Comparison of ENCODE assay signal across 9 mouse cellular contexts in the genomic region with DNA sequence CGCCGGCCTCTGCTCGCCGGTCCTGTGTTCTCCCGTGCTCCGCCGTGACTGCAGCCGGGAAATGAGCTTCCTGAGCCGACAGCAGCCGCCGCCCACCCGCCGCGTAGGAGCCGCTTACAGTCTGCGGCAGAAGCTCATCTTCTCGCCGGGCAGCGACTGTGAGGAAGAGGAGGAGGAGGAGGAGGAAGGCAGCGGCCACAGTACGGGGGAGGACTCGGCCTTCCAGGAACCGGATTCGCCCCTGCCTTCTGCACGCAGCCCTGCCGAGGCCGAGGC. TPM values are rescaled to one million over a fixed set of nuclear protein-coding genes. Genes with fewer than 3 reads are reported as not detected.
DNase-seq lines count a peak whose midpoint lies in the region; ATAC-seq and TF ChIP-seq lines count a peak whose summit lies in the region.
"Had no signal": no experiment of that assay in that cellular context is flagged by ENCODE, and none has a peak within 500 bp of the region (broad histone marks: within the 10 kb centered on the region; RNA-seq: fewer than 3 reads in every experiment).

No protein-coding gene starts in this region.

- TF ChIP-seq CTCF in C2C12 (IDR thresholded peaks at IDR 0.05; ENCODE audit: control insufficient read depth, insufficient read depth, insufficient read length): no peak

- 0% methylated on average over 27 of the region's 27 CpGs for WGBS in heart, embryonic 15.5 days
- under 1% methylated on average over 27 of the region's 27 CpGs for WGBS in embryonic facial prominence, embryonic 15.5 days
- under 1% methylated on average over 22 of the region's 27 CpGs for WGBS in limb, embryonic 12.5 days
- WGBS in stomach, embryonic 14.5 days: under 1% methylated on average over 27 of the region's 27 CpGs

- H3K4me3 ChIP-seq in heart, embryonic 15.5 days: peak overlapping the region; percentile 98
- peak overlapping the region; percentile 78 for H3K4me3 ChIP-seq in C2C12 (ENCODE audit: insufficient read depth, poor library complexity, severe bottlenecking)
- peak overlapping the region; percentile 98 for H3K4me3 ChIP-seq in embryonic facial prominence, embryonic 15.5 days (replicated peaks)
- peak overlapping the region; percentile 97 for H3K4me3 ChIP-seq in limb, embryonic 12.5 days (replicated peaks)
- peak overlapping the region; percentile 97 for H3K4me3 ChIP-seq in stomach, embryonic 14.5 days (ENCODE audit: low read depth, low read length)

- peak overlapping the region; percentile 98 for H3K27ac ChIP-seq in heart, embryonic 15.5 days
- peak overlapping the region; percentile 94 for H3K27ac ChIP-seq in embryonic facial prominence, embryonic 15.5 days (replicated peaks)
- peak overlapping the region; percentile 95 for H3K27ac ChIP-seq in limb, embryonic 12.5 days
- peak overlapping the region; percentile 95 for H3K27ac ChIP-seq in stomach, embryonic 14.5 days (ENCODE audit: low read length)

- H3ac ChIP-seq in C2C12 (ENCODE audit: control insufficient read depth, insufficient read length, low read depth): peak overlapping the region; percentile 69

- peaks cover 52% of the 10 kb centered on the region for H3K79me2 ChIP-seq in C2C12 (ENCODE audit: control insufficient read depth, insufficient read depth)

- peak overlapping the region; percentile 94 for H3K9ac ChIP-seq in heart, embryonic 15.5 days
- peak overlapping the region; percentile 82 for H3K9ac ChIP-seq in embryonic facial prominence, embryonic 15.5 days
- peak overlapping the region; percentile 90 for H3K9ac ChIP-seq in limb, embryonic 12.5 days (replicated peaks)
- peak overlapping the region; percentile 81 for H3K9ac ChIP-seq in stomach, embryonic 14.5 days (replicated peaks; ENCODE audit: low read depth, low read length)

- ATAC-seq in heart, embryonic 15.5 days (replicated peaks; ENCODE audit: insufficient number of reproducible peaks, insufficient read depth, low FRiP score, low read depth): no peak; the same call in 1 of the 2 replicates
- ATAC-seq in embryonic facial prominence, embryonic 15.5 days (ENCODE audit: insufficient number of reproducible peaks, low FRiP score, low TSS enrichment, low read depth): no peak
- ATAC-seq in limb, embryonic 12.5 days (ENCODE audit: insufficient number of reproducible peaks, insufficient read depth, low FRiP score, low TSS enrichment, low read depth): no peak; the same call in 1 of the 2 replicates
- ATAC-seq in stomach, embryonic 14.5 days (ENCODE audit: insufficient number of reproducible peaks, insufficient read depth, low FRiP score, low read depth): no peak
- no peak for ATAC-seq in erythroid progenitor cell, adult 5-6 weeks (replicated peaks; ENCODE audit: low FRiP score, poor library complexity, severe bottlenecking)

- peaks cover 45% of the 10 kb centered on the region for H3K79me3 ChIP-seq in C2C12 (ENCODE audit: low read depth)

- H3K4me1 ChIP-seq in heart, embryonic 15.5 days (replicated peaks): peaks cover 23% of the 10 kb centered on the region
- peaks cover 14% of the 10 kb centered on the region for H3K4me1 ChIP-seq in embryonic facial prominence, embryonic 15.5 days
- peaks cover 16% of the 10 kb centered on the region for H3K4me1 ChIP-seq in limb, embryonic 12.5 days (replicated peaks)
- 0 out of 2 replicates have a peak, but pooled peaks cover 6% of the 10 kb centered on the region for H3K4me1 ChIP-seq in stomach, embryonic 14.5 days (ENCODE audit: control insufficient read depth, insufficient read depth, low read length)

- peak overlapping the region; percentile 66 for H3K4me2 ChIP-seq in heart, embryonic 15.5 days
- H3K4me2 ChIP-seq in embryonic facial prominence, embryonic 15.5 days (replicated peaks): peak overlapping the region; percentile 77
- peak overlapping the region; percentile 68 for H3K4me2 ChIP-seq in limb, embryonic 12.5 days
- peak overlapping the region; percentile 63 for H3K4me2 ChIP-seq in stomach, embryonic 14.5 days (replicated peaks; ENCODE audit: low read depth, low read length)

- no peaks in the 10 kb centered on the region for H3K27me3 ChIP-seq in heart, embryonic 15.5 days
- H3K27me3 ChIP-seq in C2C12 (ENCODE audit: control insufficient read depth, insufficient read depth, insufficient read length): no peaks in the 10 kb centered on the region
- no peaks in the 10 kb centered on the region for H3K27me3 ChIP-seq in embryonic facial prominence, embryonic 15.5 days
- no peaks in the 10 kb centered on the region for H3K27me3 ChIP-seq in limb, embryonic 12.5 days
- no peaks in the 10 kb centered on the region for H3K27me3 ChIP-seq in stomach, embryonic 14.5 days (ENCODE audit: control insufficient read depth, insufficient read depth, low read length)
- H3K27me3 ChIP-seq: Patski had no signal

- peaks cover 3% of the 10 kb centered on the region for H3K36me3 ChIP-seq in heart, embryonic 15.5 days
- H3K36me3 ChIP-seq in C2C12 (ENCODE audit: control insufficient read depth, insufficient read depth): peaks cover 23% of the 10 kb centered on the region
- H3K36me3 ChIP-seq in embryonic facial prominence, embryonic 15.5 days: peaks cover 3% of the 10 kb centered on the region
- peaks cover 10% of the 10 kb centered on the region for H3K36me3 ChIP-seq in limb, embryonic 12.5 days
- H3K36me3 ChIP-seq in stomach, embryonic 14.5 days (ENCODE audit: control insufficient read depth, insufficient read depth, low read length): 0 out of 2 replicates have a peak, but pooled peaks cover 5% of the 10 kb centered on the region

- DNase-seq in heart, postnatal 4 days: no peak
- DNase-seq in thymus, postnatal 0 days (ENCODE audit: low spot score): no peak

- H3K9me3 ChIP-seq in heart, embryonic 15.5 days (replicated peaks): no peaks in the 10 kb centered on the region
- no peaks in the 10 kb centered on the region for H3K9me3 ChIP-seq in embryonic facial prominence, embryonic 15.5 days (replicated peaks)
- H3K9me3 ChIP-seq in limb, embryonic 12.5 days: no peaks in the 10 kb centered on the region
- no peaks in the 10 kb centered on the region for H3K9me3 ChIP-seq in stomach, embryonic 14.5 days (ENCODE audit: control insufficient read depth, low read depth, low read length)

TF ChIP-seq in C2C12, 6 proteins besides CTCF, POLR2A, EP300 and RAD21:
- TF ChIP-seq FOSL1 (IDR thresholded peaks at IDR 0.05; ENCODE audit: insufficient read depth, low read length, poor library complexity, severe bottlenecking): no peak

RNA-seq across cellular contexts. Expression of a gene that starts 0.4 kb away (rescaled TPM):
- 22.5 and 25.5 TPM in 2 replicates for polyA plus RNA-seq in heart, embryonic 15.5 days (2015; fragmentation: Nextera tagmentation; extraction: Ambion mirVana)
- total RNA-seq in heart, postnatal 4 days (2021): 10 to 100 TPM; 42.5 to 45.8 TPM
- 15.8 TPM for polyA plus RNA-seq in C2C12 (2012; fragmentation: generic; extraction: Trizol)
- polyA plus RNA-seq in embryonic facial prominence, embryonic 15.5 days (2015; fragmentation: Nextera tagmentation; extraction: Ambion mirVana): 22.2 and 23.9 TPM in 2 replicates
- polyA plus RNA-seq in limb, embryonic 12.5 days (2016; fragmentation: Nextera tagmentation; extraction: Ambion mirVana): 39.8 and 41.0 TPM in 2 replicates
- 38.7 and 41.2 TPM in 2 replicates for polyA plus RNA-seq in stomach, embryonic 14.5 days (2014; fragmentation: Nextera tagmentation; extraction: Ambion mirVana)
- polyA plus RNA-seq in thymus, postnatal 0 days (2015; fragmentation: Nextera tagmentation; extraction: Ambion mirVana): 15.9 and 17.0 TPM in 2 replicates
- total RNA-seq in erythroid progenitor cell, adult 5-6 weeks (2015; ENCODE audit: low replicate concordance): 34.6 and 54.9 TPM in 2 replicates
- 22.3 and 28.8 TPM in 2 replicates for total RNA-seq in erythroid progenitor cell, adult 5-6 weeks (2017; ENCODE audit: low replicate concordance)
